Mouse (Mus musculus) monocyte, adult 2 months (primary cell): ENCODE results near the gene Ppie.
"Not testable (repeated sequence)": the region's sequence is repeated elsewhere in the genome, so short reads cannot be mapped to it uniquely, and the experiment has no call there.

Experiments
- DNase-seq, 2 experiments: peaks; one replicate each; pipeline ENCODE4 v3.0.0; 2022; ENCODE audit warnings: low spot score in 2 of 2, low read depth in 1 of 2

Gene Ppie

DNA sequence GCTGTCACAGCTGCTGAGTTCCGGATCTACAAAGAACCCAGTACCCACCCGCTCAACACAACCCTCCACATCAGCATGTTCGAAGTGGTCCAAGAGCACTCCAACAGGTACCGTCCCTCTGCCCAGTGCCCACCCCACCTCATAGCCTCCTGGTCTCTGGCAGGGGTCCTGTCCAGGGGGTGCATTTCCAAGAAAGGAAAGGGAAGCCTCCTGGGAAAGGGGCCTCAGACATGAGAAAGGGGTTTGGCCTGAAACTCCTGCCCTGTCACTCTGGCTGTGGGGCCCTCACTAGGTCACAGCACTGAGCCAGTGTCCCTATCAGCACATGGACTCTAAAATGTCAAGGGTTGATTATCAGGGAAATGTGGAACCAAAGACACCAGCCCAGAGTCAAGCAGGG, 25.1 kb downstream of the Ppie start:
- not testable (repeated sequence) for DNase-seq

DNA sequence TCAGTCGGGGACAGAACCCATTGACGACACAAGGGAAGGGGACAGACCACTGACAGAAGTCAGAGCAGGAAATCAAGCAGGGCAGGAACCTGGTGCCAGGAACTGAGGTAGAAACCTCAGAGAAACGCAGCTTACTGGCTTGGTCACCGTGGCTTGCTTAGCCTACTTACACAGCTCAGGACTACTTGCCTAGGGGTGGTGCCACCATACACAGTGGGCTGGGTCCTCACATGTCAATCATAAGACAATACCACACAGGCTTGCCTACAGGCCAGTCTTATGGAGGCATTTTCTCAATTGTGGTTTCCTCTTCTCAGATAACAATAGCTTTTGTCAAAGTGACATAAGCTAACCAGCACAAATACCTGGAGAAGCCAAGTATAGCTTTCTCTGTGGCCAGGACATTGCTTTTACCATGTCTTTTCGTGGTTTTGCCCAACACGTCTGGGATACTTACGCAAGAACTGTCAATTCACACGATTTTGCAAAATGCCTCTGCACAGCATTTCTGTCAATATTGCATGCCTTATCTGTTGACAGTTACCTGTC, 27.5 kb downstream of the Ppie start:
- no peak for DNase-seq

DNA sequence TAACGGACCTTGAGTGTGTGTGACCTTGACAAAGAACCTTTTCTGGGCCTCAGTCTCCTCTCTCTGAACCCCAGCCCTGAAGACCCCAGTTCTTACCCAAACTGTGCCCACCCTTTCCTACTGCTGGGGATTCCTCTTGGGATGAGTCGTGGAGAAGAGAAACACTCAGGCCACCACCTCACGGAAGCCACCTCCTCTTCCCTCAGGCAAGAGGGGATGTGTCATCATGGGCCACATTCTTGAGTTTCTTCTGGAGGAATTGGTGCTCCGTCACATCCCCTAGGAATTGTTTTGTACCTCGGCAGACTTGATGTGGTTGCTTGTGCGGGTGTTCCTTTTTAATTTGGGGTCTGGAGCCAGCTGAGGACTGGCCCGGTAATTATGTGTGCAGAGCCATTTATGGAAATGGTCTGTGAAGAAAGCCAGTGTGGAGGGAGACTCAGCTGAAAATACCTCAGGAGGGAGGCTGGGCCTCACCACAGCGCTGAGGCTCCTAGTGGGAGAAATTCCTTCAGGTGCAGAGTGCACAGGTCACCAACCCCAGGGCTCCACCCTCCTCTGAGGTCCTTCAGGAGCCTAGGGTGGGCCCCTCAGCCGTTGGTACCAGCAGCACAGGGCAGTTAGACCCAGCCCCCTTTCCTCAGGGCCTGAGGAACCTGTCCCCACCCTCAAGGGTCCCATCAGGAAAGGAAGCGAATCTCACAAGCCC, 28.3 kb downstream of the Ppie start:
- not testable (repeated sequence) for DNase-seq

DNA sequence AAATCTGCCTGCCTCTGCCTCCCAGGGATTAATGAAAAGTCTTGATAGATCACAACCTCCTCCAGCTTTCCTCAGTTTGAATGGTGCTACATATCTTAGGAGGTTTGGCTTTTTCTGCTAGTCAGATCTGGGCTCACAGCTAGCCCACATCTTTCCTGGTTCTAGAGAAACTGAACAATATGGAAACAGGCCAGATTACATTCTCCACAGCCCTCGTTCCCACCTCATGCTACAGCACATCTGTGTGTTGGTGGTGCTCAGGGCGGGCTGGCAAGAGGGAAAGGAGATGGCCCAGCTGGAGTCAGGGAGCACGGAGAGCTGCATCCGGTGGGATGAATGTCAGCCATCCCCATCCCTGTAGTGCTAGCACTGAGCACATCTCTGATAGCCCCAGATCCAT, 29.0 kb downstream of the Ppie start:
- DNase-seq: no peak

DNA sequence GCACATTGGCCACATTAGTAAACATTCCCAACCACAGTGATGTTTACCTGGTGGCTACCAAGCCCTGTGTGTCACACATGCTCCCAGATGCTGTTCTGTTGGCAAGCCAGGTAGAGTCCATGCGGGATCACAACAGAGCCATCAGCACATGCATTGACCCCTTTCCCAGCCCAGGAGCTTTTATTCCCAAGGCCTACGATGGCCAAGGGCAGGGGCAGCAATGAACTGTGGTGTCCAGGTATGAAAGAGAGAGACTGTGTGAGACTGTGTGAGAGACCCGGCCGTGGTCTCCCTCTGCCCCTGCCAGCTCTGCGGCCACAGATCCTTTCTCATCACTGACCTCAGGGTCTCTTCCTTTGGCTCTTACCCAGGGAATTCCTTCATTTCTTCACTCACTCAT, 31.7 kb downstream of the Ppie start:
- DNase-seq: no peak

DNA sequence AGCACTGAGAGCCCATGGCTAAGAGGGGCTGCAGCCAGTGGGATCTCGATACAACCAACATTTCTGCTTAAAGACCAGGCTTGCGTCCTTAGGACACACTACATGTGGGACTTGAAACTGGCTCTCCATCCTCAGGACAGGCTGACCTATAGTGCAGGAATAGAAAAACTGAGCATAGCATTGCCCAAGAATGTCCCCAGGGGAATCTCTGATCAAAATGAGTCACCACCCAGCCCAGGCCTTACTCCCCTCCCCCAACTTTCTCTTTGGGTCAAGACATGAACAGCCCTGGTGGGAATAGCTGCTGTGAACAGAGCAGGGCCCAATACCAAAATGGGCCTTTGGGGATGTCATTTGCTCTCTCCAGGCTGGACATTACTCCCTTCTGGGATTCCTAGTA, 32.9 kb downstream of the Ppie start:
- DNase-seq: no peak

DNA sequence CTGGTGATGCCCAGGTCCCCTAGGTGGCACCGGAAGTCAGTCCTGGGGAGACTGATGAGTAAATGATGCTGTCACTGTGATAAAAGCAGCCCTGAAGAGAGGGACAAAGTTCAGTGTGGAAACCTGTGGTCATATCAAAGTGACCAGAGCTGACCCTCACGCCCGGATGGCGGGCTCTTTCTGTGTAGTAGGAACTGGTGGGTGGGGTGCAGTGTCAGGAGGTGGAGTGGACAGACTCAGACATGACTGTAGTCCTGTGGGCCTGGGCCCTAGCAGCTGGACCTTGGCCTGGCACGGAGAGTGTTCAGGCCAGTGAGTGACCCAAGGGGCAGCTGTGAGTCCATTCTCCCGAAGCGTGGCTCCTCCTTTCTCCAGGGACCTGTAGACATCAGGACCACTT, 33.8 kb downstream of the Ppie start:
- DNase-seq: not testable (repeated sequence)

DNA sequence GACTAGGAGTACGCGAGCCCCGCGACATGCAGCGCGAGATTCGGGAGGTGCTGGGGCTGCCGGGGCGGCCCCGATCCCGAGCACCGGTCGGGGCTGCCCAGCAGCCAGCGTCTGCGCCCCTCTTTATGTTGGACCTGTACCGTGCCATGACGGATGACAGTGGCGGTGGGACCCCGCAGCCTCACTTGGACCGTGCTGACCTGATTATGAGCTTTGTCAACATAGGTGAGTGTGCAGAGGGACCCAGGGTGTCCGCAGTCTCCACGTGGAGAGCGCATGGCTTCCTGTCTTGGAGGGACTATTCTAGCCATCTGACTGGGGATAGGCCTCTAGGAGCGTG, 34.3 kb downstream of the Ppie start:
- no peak for DNase-seq

DNA sequence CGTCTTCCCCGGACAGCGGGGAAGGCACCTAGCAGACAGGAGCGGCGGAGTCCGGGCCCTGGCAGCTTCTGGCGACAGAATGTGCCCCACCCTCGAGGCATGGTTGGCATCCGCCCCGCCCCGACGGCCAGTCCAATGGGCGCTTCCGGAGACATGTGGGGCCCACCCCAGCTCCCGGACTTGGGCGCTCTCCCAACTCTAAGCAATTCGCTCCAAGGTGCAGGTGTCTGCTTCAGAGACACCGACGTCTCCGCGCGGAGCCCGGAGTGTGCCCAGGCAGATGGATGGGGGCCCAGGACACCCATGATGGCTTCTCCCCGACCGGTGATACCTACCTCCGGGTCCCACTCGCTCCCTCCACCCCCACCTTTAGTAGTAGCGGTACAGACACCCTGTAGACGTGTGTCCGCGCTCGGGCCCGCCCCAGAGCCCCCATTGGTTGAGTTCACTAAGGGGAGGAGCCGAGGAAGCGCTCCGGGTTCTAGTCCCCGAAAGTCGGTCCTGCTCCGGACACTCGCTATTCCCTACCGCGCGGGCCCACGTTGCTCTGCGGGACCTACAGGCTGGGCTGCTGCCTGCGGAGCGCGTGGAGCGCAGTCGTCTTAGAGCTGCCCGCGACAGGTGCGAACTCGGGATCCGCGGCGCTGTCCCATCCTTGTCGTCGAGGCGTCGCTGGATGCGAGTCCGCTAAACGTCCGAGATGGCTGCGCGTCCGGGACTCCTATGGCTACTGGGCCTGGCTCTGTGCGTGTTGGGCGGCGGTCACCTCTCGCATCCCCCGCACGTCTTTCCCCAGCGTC, 34.9 kb downstream of the Ppie start, which contains the start of gene Bmp8b:
Gene Bmp8b (plus strand): TSS at position 515 of the 800 bp plus-strand sequence.
- no peak for DNase-seq

DNA sequence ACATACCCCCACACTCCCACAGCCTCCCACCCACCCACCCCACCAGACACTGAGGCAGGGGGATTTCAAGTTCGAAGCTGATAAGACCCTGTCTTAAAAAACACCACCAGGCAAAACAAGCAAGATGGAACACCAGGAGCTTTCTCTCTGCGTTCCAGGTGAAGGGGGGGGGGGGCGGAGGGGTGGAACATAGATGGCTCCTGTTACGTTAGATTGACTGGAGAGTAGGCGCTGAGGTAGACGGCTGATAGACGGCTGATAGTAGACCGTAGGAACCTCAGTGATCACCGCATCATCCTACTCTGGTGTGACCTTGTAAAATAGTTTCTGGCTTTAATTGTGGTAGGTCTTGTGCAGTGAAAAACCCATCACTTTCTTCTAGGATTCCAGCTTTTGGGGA, 45.9 kb downstream of the Ppie start:
- no peak for DNase-seq

DNA sequence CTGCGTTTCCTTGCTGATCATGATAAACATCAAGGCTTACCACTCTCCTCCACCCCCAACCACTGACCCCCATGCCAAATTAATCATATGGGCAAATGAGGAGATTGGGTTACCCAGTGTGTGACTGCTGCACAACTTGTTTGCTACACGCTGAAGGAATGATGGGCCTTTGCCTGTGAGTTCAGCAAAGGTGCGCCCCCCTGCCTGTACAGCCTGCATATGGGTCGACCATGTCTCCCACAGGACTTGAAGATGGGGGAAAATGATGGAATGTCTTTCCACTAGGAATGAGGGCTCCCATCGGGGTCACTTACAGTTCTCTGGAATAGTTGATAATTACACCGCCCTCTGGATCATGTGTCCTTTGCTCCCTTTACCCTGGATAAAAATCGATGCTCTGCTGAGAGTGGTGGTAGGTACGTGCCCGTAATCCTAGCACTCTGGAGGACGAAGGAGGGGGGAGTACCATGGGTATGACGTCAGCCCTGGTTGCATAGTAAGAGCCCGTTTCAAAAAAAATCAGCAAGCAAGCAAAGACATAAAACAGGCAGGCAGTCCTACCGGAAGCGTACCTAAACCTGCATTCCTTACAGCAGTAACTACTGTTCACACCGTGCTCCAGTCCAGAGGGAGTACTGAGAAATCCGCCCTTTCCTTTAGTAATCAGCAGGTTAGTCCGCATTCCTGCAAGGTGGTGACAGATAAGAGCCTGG, 46.5 kb downstream of the Ppie start:
- no peak for DNase-seq

DNA sequence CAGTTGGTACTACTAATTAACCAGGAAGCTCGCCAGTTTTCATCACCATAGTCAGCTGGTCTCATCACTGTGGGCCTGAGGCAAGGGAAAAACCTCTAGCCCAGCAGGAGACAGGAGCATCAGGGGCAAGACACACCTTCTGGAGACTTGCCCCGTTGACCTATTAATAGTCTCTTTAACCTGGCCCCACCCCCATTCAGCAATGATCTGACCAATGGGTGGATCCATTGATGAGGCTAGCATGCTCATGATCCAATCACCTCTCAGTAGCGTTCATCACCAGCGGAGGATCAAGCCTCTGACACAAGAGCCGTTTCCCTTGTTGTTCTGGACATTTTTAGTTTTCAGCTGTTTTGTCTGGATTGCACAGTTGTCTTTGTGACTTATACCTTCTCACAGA, 47.1 kb downstream of the Ppie start:
- no peak for DNase-seq

DNA sequence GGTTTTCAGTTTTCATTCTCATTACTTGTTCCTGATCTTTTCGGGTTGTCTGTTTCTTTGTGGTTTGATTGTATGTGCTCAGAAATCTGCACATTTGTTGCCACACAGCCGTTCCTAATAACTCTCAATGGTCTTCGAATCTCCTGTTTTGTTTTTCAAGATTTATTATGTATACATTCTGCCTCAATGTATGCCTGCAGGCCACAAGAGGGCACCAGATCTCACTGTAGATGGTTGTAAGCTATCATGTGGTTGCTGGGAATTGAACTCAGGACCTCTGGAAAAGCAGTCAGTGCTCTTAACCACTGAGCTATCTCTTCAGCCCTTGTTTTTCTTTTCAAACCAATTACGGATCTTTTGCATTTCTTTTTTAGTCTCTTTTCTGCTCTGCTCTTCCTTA, 53.4 kb downstream of the Ppie start:
- DNase-seq: no peak

DNA sequence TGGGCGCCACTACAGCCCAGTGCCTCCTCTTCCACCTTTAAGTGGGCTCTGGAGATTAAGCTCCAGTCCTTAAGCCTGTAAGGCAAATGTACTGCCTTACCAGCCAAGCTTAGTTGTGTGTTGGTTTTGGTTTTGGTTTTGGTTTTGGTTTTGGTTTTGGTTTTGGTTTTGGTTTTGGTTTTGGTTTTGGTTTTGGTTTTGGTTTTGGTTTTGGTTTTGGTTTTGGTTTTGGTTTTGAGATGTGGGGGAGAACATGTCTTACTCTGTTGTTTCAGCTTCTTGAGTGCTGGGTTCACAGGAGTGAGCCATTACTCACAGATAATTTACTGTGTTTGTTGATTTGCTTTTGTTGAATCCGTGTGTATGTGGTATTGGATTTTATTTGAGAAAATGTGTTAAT, 54.5 kb downstream of the Ppie start:
- DNase-seq: no peak

DNA sequence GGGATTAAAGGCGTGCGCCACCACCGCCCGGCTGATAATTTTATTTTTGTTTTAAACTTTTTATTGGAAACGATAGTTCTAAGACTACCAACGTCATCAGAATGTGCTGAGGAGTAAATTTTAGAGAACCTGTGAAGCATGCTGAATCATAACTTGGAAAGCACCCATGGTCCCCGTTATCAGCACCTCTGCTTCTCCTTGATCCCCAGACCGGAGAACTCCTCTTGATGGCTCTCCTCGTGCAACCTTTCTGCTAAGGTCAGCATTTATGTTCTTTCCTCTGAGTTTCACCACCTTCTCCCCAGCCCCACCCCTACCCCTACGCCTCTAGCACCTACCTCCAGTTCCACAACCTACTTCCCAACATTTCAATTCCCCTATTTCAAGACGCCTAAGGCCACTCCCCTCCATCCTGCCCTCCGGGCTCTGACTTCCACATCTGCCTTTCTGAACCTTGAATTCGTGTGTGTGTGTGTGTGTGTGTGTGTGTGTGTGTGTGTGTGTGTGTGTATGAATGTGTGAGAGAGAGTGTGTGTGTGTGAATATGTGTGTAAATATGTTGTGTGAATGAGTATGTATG, 56.3 kb downstream of the Ppie start:
- DNase-seq: no peak

DNA sequence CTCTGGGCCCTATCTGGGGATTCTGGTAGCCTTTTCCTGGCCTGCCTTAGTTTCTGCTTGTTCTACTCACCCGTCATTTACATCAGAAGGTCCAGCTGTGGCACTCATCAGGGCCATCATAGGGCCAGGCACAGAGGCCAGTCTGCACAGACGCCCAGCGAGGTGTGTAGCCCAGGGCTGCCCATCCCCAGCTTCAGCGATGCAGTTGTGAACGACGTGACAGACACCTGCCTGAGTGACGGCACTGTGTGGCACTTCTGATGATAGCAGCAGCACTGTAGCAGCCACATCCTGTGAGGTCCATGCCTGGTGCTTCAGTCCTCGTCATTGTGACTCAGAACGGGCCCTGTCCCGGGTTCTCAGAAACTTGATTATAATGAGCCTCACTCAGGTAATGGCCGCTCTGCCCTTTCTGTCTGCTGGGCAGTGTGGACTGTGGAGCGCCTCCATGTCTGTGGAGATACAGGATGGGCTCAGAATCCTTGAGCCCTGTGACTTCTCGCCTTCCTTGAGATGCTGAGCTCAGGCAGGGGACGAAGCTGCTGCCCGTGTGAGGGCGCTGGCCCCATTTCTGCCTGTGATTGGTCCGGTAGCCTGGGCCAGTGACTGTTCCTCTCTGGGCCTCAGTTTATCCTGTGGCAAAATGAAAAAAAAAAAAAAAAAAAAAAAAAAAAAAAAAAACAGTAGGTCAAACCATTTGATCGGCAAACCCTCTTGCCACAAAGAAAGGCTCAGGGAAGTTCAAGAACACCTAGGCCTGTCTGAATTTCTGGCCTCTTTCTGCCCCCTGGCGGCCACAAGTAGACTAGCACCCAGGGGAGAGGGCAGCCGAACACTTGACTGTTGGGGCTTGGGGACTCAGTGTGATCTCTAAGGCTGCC, 57.2 kb downstream of the Ppie start:
- DNase-seq: peak in 1 of 2 experiments; percentile 28

DNA sequence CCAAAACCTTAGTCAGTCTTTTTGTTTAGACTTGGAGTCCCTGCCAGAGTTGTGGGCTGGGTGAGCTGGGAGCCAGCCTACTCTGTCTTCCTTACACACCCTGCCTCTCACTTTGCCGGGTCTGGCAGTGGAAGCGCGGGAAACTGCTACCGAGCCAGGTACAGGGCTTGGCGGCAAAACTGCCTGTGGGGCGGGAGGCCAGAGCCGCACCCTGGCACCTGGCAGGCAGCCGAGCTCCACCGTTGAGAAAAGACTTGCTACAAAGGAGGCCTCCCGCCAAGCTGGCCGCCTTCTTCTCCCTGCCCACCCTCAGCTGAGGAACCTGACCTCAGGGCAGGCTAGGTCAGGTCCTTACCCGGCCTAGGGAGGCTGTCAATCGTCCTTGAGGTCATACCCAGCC, 59.0 kb downstream of the Ppie start:
- DNase-seq: no peak

DNA sequence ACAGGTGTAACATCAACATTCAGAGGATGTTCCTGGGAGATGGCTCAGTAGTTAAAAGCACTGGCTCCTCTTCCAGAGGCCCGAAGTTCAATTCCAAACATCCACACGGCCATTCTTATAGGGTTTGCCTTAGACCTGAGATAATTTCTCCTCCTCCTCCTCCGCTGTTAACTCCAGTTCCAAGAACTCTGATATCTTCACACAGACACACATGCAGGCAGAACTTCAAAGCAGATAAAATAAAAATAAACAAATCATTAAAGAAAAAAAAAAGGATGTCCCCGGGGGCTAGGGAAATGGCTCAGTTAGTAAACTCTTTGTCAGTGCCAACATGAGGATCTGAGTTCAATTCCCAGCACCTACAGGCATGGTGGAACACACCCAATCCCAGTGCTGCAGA, 61.5 kb downstream of the Ppie start:
- DNase-seq: no peak
